Comparison of ENCODE assay signal across 8 mouse cellular contexts in genomic region chr17:27623360-27624326, GRCm38 (mm10). TPM values are rescaled to one million over a fixed set of nuclear protein-coding genes. Genes with fewer than 3 reads are reported as not detected.
A peak's percentile ranks its signal among the peaks of the same experiment; 100 is the strongest.
DNase-seq lines count a peak whose midpoint lies in the region; ATAC-seq lines count a peak whose summit lies in the region.

TSS of gene Nudt3 (minus strand) at chr17:27623495.

- peak; percentile 93 for ATAC-seq in intestine, embryonic 16.5 days

- H3K27ac ChIP-seq in embryonic facial prominence, embryonic 10.5 days (replicated peaks), result peak within 1 kb of the TSS; percentile 100
- H3K27ac ChIP-seq in intestine, embryonic 16.5 days (ENCODE audit: low read length), result peak within 1 kb of the TSS; percentile 91
- peak within 1 kb of the TSS; percentile 100 for H3K27ac ChIP-seq in midbrain, embryonic 10.5 days (replicated peaks)

- H3K27me3 ChIP-seq in embryonic facial prominence, embryonic 10.5 days (replicated peaks; ENCODE audit: low read depth, poor library complexity, severe bottlenecking), result no peaks in the 10 kb centered on the region
- H3K27me3 ChIP-seq in intestine, embryonic 16.5 days (replicated peaks; ENCODE audit: control insufficient read depth, insufficient read depth, low read length), result no peaks in the 10 kb centered on the region
- H3K27me3 ChIP-seq in midbrain, embryonic 10.5 days (ENCODE audit: low read depth, poor library complexity, severe bottlenecking), result no peaks in the 10 kb centered on the region

- peak within 1 kb of the TSS; percentile 73 for H3K4me2 ChIP-seq in intestine, embryonic 16.5 days (ENCODE audit: low read depth, low read length)

- DNase-seq in adrenal gland, postnatal 14 days, result peak; percentile 93
- peak; percentile 92 for DNase-seq in embryonic facial prominence, embryonic 10.5 days (ENCODE audit: low spot score)
- DNase-seq in gonadal fat pad, adult 2 months (ENCODE audit: low read depth), result no peak
- peak; percentile 90 to 94 for DNase-seq in left cerebral cortex, postnatal 36 days (ENCODE audit: low spot score in 2 of 2)
- DNase-seq in midbrain, embryonic 10.5 days (ENCODE audit: low spot score), result peak; percentile 90
- DNase-seq in right cerebral cortex, postnatal 36 days (ENCODE audit: low spot score in 2 of 2), result peak; percentile 82 to 83
- peak; percentile 87 to 89 for DNase-seq in urinary bladder, postnatal 4 days (ENCODE audit: low spot score in 2 of 2)

- H3K9me3 ChIP-seq in embryonic facial prominence, embryonic 10.5 days, result peaks cover under 1% of the 10 kb centered on the region
- no peaks in the 10 kb centered on the region for H3K9me3 ChIP-seq in intestine, embryonic 16.5 days (ENCODE audit: control insufficient read depth, low read length)
- peaks cover under 1% of the 10 kb centered on the region; the same call in 1 of the 2 replicates for H3K9me3 ChIP-seq in midbrain, embryonic 10.5 days (replicated peaks)

- H3K4me1 ChIP-seq in embryonic facial prominence, embryonic 10.5 days, result peaks cover 51% of the 10 kb centered on the region
- H3K4me1 ChIP-seq in intestine, embryonic 16.5 days (ENCODE audit: control insufficient read depth, insufficient read depth, low read length), result peaks cover 25% of the 10 kb centered on the region
- peaks cover 60% of the 10 kb centered on the region for H3K4me1 ChIP-seq in midbrain, embryonic 10.5 days

- H3K36me3 ChIP-seq in embryonic facial prominence, embryonic 10.5 days (replicated peaks), result peaks cover 20% of the 10 kb centered on the region
- H3K36me3 ChIP-seq in intestine, embryonic 16.5 days (ENCODE audit: control insufficient read depth, insufficient read depth, low read length), result no peaks in the 10 kb centered on the region; the same call in 1 of the 2 replicates
- H3K36me3 ChIP-seq in midbrain, embryonic 10.5 days, result peaks cover 19% of the 10 kb centered on the region

- H3K4me3 ChIP-seq in embryonic facial prominence, embryonic 10.5 days, result peak within 1 kb of the TSS; percentile 98
- peak within 1 kb of the TSS; percentile 95 for H3K4me3 ChIP-seq in intestine, embryonic 16.5 days (ENCODE audit: low read length)
- H3K4me3 ChIP-seq in midbrain, embryonic 10.5 days, result peak within 1 kb of the TSS; percentile 98

- 8% methylated on average over 91 of the region's 91 CpGs for WGBS in embryonic facial prominence, embryonic 10.5 days
- 6% methylated on average over 85 of the region's 91 CpGs for WGBS in intestine, embryonic 16.5 days
- 9% methylated on average over 91 of the region's 91 CpGs for WGBS in midbrain, embryonic 10.5 days

- intact Hi-C loops in left cerebral cortex, postnatal 36 days (cut with DNase I), result loop anchor here (2.0 kb wide), 1 partner anchor 59 kb away; the partner anchor contains the start of gene AI413582

- H3K9ac ChIP-seq in intestine, embryonic 16.5 days (ENCODE audit: low read depth, low read length), result peak within 1 kb of the TSS; percentile 99

RNA-seq across cellular contexts. Expression of gene Nudt3, which starts in this region (rescaled TPM):
- 162 and 173 TPM in 2 replicates for total RNA-seq in adrenal gland, postnatal 14 days (2021)
- polyA plus RNA-seq in embryonic facial prominence, embryonic 10.5 days (2016; fragmentation: Nextera tagmentation; extraction: Ambion mirVana), result 85.5 and 87.8 TPM in 2 replicates
- 51.3 and 66.3 TPM in 2 replicates for polyA plus RNA-seq in gonadal fat pad, adult 2 months (2012; rRNA removed)
- polyA plus RNA-seq in intestine, embryonic 16.5 days (2015; fragmentation: Nextera tagmentation; extraction: Ambion mirVana), result 56.6 and 57.4 TPM in 2 replicates
- total RNA-seq in left cerebral cortex, postnatal 36 days (2021), result 100 to 1,000 TPM; 511 to 604 TPM
- 90.0 and 109 TPM in 2 replicates for polyA plus RNA-seq in midbrain, embryonic 10.5 days (2016; fragmentation: Nextera tagmentation; extraction: Ambion mirVana)
